Mouse (Mus musculus) monocyte, adult 2 months (primary cell): ENCODE data around the gene Kbtbd2.

Source experiments
- DNase-seq, 2 experiments: peaks; one replicate each; pipeline ENCODE4 v3.0.0; 2022; ENCODE audit warnings: low spot score in 2 of 2, low read depth in 1 of 2

The Kbtbd2 gene

DNA sequence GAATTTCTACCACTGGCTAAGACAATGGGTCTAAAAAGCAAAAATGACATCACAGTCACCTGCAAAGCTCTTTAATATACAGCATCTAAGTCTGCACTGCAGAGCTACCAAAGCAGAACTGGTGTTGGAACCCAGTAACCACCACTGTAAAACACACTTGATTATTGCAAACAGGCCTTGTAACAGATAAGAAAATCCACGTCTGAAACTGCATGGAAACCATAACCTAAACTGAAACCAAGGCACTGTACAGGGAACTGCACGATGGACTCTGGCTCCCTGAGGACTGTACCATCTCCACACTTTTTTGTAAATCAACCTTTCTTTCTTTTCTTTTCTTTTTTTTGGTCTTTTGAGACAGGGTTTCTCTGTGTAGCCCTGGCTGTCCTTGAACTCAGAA is 9.9 kb downstream of the Kbtbd2 start:
- DNase-seq, result no peak

DNA sequence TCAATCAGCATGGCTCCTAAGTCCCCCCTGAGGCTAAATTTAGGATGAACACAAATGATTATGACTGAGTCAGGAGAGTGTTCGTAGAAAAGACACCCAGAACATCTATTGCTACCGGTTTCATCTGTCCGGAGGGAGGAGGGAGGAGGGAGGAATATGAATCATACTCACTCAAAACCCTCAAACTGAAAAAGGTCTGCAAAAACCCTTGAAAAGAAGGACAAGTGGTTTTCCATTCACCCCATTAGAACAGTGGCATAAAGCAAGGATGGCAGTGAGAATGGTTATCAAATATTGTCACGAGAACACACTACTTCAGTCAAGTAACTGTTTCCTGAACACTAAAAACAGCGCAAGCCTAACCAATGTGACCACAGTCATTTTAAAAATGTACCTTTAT is 12.5 kb downstream of the Kbtbd2 start:
- no peak for DNase-seq

DNA sequence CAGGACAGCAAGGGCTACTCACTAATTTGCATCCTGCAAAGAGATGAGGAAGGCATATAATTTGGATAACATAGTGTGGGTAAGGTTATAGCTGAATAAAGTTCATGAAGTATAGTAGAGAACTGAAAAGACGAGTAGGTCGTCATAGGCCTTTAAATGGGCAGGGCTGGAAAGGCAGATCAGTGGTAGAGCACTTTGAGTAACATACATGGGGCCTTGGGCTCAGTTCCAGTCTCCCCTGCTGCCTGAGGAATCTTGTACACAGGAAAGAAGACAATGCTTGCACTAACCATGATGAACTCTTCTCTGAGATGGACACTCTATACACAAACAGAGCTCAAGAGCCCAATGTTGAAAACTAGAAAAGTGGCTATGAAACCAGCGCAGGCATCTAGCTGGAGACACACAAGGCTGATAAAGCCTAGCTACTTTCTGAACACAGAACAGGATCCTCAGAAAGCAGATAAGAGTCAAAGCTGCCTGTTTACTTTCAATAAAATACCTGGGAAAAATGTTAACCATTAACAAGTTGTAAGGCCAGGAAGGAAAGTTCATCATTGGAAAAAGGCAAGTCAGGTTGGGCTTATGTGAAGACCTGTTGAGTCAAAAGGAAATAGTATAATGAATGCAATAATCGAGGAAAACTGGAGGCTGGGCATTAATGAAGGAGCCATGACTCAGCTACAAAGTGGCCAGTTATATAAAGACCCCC is 13.9 kb downstream of the Kbtbd2 start:
- DNase-seq, result no peak

DNA sequence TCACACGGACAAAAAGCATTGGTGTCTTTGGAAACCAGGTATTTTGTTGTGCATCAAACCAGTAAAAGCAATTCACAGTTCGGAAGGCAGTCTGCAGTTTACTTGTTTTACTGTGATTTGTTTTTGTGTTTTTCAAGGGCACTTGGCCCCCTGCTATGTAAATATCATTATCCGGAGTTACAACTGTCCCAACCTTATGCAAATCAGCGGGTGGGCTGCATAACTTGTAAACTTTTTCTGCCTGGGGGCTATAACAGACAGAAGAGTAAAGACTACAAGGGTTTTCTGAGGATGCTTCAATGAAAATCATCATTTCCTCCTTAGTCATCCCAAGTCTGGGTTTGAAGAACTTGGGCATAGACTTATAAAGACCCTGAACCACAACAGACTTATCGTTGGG is 18.0 kb downstream of the Kbtbd2 start:
- DNase-seq, result no peak

DNA sequence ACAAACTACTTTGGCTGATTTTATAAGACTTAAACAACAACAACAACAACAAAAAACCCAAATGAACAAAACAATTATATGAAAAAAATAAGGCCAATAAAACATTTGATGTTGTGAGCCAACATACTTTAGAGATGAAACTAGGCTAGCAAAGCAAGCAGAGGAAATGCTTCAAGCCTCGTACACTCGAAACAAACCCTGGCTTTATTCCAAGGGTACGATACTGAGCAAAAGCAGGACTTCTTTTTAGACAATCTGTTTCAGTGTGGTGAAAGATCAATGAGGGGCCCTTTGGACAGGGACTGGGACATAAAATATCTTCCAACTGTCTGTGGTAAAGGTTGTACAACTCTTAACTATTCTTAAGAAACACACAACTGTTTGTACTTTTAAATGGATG is 21.8 kb downstream of the Kbtbd2 start:
- DNase-seq, result no peak

DNA sequence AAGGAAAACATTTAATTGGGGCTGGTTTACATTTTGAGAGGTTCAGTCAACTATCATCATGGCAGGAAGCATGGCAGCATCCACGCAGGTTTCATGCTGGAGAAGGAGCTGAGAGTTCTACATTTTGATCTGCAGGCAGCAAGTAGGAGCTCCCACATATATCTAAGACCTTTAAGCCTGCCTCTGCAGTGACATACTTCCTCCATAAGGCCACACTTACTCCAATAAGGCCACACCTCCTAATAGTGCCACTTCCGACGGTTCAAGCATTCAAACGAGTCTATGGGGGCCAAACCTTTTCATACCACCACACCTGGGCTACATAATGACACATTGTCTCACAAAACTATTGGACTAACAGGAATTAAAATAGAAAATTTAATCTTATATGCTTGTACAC is 31.9 kb downstream of the Kbtbd2 start:
- DNase-seq, result no peak

DNA sequence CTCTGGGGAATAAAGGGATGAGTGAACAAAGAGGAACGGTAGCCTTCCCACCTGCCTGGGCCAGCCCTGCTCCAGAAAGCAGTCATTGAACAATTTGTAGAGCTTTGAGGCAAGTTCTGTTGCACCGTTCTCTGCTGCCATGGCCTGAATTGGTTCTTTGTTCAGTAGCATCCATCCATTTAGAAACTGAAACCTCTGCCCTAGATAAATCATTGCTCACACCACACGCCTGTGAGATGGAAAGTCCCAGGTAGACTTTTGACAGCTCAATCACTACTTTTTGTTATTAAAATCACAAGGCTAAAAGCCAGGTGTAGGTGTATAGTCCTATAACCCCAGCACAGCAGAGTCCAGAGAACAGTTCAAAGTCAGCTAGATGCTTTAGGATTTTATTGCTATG is 32.3 kb downstream of the Kbtbd2 start:
- no peak for DNase-seq

DNA sequence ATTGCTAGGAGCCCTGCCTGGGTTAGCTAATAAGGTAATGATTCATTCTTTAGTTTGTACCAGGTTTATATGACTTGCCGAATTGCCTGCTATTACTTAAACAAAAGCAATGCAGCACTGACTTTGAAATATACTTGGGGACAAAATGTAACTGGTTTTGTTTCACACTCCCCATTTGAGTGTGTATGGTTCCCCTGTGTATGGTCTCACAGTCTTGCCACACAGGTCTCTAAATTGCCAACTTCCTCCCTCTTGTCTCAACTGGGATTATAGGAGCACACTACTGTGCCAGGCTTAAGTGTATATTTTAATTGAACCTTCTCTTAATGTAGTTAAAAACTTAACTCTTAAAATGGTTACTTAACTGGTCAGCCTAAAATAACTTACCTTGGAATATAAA is 38.3 kb downstream of the Kbtbd2 start:
- no peak for DNase-seq

DNA sequence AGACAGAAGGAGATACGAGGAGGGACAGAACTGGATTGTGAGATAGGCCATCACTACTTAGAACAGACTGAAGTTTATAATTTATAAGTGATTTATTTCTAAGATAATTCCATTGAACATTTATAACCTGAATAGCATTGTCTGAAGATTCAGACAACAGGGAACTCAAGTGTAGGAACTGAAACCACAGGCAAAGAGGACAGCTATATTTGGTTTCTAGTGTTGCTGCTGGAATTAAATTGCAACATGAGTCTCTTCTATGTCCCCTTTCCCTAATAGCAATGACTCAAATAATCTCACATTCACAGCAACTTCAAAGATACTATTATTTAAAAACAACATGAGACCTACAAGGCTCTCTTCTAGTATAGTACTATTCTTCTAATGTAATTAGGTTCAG is 41.5 kb downstream of the Kbtbd2 start:
- DNase-seq, result no peak

DNA sequence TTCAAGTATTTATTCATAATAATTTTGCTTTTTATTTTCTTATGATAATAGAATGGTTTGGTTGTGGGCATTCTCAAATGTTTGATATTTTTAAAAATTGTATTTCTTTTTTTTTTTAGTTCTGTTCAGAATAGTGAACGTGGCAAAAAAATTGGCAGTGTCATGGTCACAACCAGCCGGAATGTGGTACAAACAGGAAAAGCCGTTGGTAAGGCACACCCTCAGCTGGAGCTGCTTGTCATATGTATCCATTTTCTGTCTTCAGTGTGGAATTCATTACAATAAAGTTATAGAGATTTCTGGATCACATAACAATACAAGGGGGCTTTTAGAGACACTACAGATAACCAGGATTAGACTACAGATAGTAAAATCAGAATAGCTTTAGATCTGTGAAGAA is 43.9 kb downstream of the Kbtbd2 start:
- no peak for DNase-seq

DNA sequence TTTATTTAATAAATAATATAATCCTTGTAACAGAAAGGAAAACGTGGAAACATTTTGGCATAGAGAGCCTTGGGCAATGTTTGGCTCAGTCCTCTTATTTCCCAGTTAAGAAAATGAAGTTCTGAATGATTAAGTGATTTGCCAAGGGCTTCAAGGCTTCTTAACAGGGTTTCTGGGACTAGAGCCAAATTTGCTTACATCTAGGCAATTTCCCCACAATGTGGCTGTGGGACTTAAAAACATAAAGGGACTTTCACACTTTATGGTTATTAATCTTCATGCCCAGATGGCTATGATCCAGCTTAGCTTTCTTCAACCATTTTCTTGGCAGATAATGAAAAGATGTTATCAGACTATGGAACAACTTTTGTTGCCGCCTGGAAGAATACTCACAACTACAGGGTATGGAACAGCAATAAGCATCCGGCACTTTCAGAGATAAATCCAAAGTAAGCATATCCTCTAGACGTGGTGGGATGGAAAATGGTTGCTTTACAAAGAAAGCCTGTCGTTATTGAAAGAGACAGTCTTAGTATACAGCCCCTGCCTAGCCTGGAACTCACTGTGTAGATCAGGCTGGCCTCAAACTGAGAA is 51.6 kb downstream of the Kbtbd2 start:
- DNase-seq, result no peak

DNA sequence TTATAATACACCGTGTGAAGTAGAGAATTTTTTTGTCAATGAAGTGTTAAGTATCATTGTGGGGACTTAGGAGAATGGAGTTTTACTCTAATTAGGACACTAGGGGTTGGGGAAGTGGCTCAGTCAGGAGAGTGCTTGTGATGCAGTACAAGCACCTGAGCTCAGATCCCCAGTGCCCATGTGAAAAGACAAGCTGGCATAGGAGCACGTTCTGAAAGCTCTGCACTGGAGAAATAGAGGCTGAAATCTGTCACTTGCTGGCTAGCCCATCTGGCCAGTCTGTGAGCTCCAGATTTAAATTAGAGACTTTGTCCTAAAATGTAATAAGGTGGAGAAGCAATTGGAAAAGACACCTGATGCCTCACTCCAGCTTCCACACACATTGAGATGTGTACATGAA is 65.1 kb downstream of the Kbtbd2 start:
- no peak for DNase-seq
